Mouse (Mus musculus): ENCODE results near the gene Parg.
A peak's percentile ranks its signal among the peaks of the same experiment; 100 is the strongest.
"Not testable (repeated sequence)": the region's sequence is repeated elsewhere in the genome, so short reads cannot be mapped to it uniquely, and the experiment has no call there.

Gene Parg

DNA sequence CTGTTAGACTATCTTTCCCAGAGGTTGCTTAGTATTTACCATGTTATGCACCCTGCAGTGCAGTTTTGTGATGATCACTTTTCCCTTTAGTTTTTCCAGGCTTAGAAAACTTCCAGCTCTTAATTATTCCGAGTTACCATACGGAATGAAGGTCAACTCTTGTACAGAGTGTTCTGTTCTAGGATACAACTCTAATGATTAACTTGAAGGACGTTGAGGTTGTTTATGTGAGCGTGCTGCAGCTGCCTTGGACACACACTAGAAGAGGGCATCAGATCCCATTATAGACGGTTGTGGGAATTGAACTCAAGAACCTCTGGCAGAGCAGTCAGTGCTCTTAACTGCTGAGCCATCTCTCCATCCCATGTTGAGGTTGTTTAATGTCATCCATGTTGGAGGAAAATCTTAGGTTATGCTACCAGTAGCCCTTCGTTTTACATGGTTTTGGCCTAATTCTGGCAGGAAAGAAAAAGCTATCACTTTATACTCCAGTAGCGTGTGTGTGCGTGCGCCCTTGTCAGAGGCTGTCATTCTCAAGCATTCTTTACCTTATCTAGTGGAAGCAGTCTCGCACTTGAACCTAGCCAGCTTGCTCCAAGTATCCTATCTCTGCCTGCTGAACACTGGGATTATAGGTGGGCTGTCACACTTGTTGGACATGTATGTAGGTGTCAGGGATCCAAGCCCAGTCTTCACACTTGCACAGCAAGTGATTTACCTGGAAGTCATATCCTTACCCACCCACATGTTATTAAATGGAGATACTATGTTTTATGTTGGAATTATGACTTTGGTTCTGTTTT is 22.2 kb upstream of the Parg start:
- DNase-seq, result peak; percentile 36

DNA sequence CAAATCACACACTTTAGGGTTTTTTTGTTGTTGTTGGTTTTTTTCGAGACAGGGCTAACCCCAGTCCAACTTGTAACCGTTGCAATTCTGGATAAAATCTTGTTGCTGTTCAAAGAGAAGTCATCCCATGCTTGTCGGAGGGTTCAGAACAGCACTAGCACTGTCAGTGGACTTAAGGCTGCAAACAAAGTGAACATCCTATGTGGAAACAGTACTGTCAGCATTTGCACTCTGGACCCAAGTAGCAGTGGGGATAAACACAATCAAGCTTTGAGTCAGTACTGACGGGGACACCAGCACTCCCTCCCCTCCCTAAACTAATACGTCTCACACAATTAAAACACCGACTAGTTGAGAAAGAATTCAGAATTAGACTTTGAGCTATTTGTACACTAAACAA is 20.9 kb upstream of the Parg start:
- DNase-seq, result no peak

DNA sequence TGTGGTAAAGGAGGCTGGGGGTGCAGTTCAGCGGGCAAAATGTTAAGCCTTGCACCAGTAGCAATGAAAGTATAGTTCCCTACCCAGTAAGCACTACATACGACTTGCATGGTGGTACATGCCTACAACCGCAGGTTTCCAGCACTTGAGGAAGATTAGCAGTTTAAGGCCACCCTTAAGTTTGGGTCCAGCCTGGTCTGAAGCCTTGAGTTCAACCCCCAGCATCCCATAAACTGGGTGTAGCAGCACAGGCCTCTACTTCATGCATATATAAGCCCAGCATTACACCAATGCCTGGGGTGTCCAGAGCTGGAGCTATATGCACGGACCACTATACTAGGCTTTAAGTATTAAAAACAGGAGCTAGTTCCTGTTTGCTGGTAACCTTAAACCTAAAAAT is 17.9 kb upstream of the Parg start:
- DNase-seq, result no peak

DNA sequence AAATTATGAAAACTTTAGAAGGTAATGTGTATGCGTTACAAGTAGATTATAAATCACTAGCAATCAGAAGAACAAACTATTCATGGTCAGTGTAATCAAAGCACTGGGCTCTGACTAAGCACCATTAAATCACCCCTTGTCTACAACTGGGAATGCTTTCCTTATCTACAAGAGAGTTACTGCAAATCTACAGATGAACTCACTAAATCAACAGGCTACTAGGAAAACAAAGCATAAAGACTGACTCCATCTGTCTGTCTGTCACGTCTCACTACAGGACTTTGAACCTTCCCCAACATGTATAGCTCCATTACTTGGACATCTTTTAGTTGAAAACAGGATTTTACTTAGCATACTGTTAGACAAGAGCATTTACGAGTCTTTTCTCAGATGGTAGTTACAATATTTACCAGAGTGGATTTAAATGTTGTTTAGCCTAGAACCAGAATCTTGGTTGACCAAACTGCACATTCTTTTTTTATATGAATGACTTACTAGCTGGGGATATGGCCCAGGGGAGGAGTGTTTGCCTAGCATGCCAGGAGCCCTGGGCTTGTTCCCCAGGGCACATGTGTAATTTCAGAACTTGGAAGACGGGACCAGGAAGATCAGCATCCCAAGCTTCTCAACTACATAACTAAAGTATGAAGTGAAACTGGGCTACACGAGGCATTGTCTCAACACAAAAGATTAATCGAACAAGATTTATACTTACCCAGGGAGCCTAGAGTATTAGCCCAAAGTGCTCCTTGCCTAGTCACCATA is 10.9 kb upstream of the Parg start:
- DNase-seq, result no peak

DNA sequence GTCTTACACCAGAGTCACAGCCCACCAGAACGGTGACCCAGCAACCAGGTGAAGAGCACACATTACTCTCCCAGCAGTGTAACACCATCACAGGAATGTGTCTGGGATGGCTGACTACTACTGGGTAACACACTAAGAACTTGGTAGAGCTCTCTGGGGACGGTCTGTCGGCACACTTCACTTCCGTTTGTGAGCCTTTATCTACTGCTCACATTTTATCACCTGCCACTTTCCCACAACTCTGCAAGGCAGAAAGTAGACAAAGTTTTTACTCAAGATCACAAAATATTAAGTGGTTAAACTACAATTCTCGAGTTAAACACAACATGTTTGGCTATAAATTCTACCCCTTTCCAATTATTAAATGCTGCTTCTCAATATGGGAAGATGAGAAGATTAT is 9.8 kb upstream of the Parg start:
- no peak for DNase-seq

DNA sequence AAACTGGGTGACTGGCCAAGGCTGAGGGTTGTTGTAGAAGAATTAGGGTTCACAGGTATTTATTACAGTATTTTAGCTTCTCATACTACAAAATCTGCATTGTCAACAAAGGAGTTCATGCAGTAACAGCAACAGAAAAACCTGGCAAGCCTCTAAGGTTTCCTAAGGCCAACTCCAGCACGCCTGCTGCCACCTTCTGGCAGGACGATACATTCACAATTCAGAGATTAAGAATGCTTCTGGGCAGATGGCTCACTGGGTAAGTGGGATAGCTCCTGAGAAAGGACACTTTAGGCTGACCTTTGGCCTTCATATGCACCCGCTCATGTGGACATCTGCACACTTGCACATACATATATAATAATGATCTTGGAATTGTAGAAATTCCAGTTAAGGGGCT is 9.3 kb upstream of the Parg start:
- peak; percentile 60 for DNase-seq

DNA sequence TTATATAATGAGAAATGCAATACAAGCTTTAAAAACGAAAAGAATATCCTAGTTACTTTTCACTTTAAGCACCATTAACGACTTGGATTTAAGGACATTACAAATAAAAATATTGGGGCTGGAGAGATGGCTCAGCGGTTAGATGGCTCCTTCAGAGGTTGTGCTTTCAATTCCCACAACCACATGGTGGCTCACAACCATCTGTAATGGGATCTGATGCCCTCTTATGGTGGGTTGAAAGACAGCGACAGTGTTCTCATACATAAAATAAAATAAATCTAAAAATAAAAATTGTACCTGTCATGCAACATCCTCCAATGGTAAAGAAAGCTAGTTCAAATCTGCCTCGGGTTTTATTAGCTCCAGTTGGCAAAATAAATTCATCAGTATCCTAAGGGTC is 8.2 kb upstream of the Parg start:
- not testable (repeated sequence) for DNase-seq

DNA sequence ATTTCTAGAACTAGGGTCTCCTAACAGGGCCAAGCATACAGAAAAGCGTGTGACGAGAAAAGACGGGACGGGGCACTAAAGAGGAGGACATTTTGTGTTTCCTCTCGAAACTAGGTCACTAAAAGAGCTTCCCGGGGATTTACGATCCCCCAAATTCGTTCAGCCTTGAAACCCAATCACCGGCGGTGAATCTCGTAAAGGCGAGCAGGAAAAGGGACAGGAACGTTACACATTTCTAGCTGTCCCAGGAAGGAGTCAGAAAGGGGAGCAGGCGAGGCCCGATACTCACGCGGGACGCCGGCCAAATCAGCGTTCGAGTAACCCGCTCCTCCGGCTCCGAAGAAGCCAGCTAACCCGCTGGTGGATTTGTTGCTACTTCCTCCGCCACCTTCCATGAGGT is 395 bp upstream of the Parg start:
- DNase-seq, result no peak

DNA sequence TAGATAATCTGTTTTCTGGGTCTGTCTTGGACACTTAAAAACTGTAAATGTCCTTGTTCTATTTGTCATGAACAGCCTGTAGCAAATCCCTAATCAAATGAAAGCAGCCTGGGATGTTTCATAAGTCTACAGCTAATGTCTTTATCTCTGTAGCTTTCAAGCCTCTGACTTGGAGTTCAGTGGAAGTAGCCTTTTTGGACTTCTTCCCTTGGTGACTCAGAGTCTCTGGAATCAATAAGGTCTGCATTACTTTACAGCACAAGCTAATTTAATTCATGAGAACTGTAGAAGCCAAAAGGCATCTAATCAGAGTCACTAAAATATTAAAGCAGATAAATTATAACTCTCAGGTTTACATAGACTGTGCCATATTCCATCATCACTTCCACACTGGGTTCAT is 24.9 kb downstream of the Parg start:
- DNase-seq, result no peak

DNA sequence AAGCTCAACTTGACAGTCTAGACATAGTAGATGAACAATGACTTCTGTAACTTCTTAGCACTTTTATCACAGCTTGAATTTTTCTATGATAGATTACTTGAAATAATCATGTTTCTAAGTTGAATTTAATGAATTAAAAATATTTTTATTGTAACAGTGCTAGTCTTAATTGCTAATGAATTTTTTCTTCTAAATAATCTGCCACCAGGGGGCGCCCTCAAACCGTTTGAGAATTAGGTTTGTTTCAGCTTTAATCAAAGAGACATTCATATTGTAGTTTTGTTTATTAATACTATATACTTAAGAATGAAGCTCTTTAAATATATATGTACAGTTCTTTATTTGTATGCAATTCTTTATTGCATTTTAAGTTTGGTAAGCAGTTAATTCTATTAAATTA is 27.2 kb downstream of the Parg start:
- peak; percentile 57 for DNase-seq

DNA sequence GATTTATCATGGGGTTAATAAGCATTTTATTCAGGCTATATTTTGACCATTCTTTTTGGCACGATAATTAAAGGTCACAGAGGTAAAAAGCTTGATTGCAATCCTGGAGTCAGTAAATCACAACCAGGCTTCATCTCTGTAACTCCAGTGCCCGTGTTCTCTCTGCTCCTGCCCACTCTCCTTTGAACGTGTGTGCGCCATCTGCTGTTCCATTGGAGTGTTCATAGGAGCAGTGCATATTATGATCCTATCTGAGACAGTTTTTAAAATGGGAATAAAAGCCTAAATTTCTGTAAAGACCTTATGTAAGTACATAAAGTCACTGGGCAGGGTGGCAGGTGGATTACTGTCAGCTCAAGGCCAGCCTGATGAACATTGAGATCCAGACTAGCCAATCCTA is 40.7 kb downstream of the Parg start:
- no peak for DNase-seq

DNA sequence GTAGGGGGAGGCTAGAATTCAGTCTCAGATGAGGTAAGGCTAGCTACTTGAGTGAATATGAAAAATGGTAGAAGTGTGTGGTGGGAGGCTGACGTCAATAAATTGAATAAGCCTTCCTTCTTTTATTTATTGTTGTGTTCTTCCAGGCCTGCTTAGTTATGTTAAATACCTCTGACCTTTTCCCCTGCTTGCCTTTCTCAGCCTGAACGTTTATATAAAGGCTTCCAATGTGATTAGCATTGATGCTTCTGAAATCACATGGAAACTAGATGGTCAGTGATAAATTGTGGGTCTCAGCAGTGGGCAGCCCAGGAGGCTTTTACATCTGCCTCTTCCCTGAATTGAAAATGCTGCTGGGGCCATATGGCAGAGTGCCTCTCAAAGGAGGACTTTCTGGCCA is 44.3 kb downstream of the Parg start:
- no peak for DNase-seq

DNA sequence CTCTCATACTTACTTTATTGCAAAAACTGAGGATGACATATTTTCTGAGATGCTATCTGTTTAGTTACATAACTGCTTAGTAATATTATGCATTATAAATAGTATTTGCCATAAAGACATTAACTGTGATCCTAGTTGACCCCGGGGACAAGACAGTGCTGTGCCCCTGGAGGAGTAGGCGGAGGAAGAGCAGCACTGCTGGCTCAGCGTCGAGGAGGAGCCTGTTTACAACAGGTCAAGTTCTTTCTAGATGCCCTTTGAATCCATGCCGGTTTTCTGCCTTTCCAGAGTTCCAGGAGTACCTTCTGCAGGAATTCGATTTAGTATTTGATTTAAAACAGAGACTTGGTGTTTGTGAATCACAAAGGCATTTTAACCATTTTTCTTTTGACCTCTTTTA is 47.9 kb downstream of the Parg start:
- DNase-seq, result peak; percentile 12

DNA sequence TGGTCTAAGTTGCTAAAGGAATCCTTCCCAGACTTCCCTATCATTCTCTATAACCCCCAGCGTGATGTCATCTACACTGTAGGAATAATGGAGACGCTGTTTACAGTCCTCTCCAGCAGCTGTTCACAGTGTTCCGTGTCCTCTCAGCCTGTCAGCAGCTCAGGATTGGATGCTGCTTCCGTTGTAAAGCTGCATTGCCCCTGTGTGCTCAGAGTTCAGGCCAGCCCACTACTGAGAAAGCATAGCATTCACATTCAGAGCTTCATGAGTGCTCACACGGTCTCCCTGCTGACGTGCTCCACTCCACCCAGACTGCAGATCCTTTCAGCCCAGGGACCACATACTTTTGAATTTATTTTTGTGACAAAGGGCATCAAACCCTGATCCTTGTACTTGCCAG is 59.1 kb downstream of the Parg start:
- DNase-seq, result no peak

DNA sequence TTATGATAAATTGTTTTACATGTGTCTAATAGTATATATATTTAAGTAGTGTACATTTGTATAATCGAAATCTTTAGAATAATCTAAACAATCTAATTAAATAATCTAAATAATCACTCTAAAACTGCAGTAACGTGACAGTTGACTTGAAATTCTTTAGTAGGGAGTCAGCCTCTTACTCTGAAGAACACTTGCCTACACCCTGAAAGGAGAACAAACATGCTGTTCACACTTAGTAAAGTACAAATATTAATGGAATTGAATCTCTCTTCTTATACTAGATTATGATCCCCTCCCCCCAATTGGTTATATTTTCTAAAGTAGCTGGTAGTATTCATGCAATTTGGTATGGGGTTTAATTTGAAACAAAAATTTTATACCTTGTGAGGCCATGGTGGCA is 60.0 kb downstream of the Parg start:
- DNase-seq, result no peak

DNA sequence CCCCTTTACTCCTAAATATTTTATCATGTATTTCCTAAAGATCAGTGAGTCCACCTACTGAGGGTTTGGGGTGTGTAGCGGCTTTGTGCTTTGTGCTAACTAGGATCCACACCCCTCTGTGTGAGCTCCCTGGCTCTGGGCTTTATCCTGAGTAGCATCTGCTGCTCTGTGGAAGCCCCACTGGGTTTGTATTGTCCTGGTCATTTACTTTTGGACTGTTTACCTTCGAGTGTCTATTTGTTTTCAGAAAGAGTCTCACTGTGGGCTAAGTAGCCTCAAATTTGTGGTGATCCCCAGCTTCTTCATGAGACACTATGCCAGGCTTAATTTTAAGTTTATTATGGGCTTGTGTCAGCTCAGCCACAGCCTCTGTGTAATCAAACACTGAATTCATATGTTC is 67.2 kb downstream of the Parg start:
- no peak for DNase-seq

DNA sequence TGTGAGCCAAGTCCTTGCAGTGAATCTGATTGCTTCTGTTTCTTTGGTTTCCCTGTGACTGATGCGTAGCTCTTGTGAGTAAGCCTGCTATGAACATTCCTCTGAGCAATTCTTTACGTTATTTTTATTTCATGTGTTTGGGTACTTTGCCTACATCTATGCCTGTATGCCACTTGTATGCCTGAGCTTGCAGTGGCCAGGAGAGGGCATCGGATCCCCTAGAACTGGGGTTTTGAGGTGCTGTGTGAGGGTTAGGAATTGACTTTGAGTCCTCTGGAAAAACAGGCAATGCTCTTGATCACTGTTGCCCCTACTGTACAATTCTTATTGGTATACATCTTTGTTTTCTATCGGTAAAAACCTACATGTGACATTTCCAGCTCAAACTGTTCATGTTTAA is 67.8 kb downstream of the Parg start:
- no peak for DNase-seq

DNA sequence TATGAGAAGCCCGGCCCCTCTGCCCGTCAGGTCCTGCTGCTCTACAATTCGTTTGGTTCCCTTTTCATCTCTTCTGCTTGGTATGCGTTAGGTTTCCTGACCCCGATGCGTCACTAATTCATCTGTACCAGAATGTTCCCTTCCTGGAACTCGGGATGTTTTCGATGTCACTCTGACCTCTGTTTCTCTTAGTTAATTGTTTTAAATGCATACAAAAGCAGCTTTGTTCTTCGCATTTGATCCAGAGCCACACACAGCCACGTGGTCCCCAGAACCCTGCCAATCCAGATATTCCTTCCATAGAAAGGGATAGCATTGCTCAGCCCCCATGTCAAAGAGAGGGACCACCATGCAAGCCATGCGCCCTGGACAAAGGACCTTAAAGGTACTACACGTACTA is 99.9 kb downstream of the Parg start:
- no peak for DNase-seq

DNA sequence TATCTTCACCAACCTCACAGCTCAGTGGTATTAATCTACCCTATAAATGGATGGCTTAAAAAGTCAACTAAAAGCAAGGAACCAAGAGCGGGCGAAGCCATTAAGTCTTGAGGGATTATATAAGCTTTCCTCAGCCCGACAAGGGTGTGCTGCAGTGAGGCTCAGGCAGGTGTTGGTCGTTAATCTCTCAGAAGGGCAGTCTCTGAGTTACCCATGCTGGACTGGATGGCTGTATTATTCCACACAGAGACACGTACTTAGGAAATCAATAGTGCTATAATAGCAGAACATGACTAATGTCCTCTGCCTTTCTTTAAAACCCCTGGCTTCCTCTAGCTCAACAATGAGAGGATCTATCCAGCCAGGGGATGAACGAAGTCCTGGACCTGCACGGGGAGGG is 100.7 kb downstream of the Parg start:
- no peak for DNase-seq

DNA sequence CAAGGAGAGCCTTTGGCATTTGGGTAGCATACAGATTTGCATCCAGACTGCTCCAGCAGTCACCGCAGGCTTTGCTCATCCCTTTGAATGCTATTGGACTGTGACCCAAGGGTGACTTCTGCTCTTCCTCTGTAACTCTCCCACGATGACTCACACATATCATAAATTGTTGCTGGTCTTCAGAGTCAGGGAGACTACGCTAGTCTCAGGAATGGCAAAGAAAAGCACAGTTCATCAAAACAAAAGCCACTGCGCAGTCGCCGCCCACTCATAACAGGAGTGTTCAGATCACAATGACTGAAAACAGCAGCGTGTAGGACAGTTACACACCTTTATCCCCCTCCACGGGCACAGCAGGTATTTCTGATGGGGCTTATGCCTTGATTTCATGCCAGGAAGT is 103.2 kb downstream of the Parg start:
- DNase-seq, result no peak

DNA sequence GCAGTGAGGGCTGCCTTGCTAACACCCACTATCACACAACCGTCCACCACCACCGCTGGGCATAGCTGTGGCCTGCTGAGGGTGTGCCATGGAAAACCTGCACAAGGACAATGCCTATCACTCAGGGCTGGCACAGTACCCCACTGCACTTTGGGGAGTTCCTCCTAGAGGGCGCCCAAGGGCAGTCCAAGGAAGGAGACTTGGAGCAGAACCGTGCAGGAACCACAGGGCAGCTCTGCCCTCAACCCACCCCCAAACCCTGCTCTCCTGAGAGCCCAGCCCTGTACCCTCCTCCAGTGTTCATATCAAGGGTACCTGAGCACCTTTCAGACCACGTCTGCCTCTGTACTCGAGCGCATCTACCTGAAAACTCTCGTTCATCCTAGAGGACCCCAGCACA is 108.1 kb downstream of the Parg start:
- DNase-seq, result peak; percentile 64

DNA sequence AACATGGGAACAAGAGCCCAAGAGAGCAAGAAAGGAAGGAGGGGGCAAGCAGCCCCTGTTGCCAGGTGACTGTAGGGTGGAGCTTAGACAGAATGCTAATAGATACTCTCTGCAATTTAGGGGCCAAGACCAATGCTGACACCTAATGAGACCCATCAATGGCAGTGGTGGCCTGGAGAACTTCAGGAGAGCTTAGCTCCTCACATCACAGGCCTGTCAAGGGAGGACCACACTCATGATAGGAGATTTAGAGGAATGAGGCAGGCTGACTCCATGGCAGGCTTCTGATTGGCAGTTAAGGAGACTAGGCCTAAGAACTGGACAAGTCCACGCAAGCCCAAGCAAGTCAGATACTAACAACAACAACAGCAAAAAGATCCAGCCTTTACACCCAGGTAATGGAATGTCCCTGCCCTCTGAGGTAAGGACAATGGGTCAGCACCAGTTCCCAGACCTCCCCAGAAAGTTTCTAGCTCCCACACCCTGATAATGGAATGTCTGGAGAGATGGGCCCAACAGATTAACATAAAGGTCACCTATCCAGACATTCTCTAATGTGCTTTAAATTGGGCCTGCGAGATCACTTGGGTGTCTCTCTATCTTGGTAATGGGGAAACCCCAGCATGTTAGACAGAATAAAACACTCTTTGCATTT is 109.8 kb downstream of the Parg start:
- DNase-seq, result no peak

DNA sequence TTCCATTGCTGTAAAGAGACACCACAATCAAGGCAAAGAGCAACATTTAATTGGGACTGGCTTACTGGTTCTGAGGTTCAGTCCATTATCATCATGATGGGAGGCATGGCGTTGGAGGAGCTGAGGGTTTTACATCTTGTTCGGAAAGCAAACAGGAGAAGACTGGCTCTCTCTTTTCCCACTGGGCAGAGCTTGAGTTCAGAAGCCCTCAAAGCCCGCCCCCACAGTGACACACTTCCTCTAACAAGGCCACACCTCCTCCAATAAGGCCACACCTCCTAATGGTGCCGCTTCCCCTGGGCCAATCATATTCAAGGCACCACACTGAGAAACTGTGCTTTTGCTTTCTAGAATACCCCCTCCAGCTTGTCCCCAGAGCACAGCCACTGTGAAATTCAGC is 116.1 kb downstream of the Parg start:
- DNase-seq, result no peak
